Mouse (Mus musculus) cerebellum, adult 9-10 months (tissue): Measurements from ENCODE around the gene Bscl2.
"Not testable (repeated sequence)": the region's sequence is repeated elsewhere in the genome, so short reads cannot be mapped to it uniquely, and the experiment has no call there.

ENCODE experiments used
- DNase-seq: peaks from one replicate; pipeline ENCODE4 v3.0.0; 2022

Bscl2 gene

DNA sequence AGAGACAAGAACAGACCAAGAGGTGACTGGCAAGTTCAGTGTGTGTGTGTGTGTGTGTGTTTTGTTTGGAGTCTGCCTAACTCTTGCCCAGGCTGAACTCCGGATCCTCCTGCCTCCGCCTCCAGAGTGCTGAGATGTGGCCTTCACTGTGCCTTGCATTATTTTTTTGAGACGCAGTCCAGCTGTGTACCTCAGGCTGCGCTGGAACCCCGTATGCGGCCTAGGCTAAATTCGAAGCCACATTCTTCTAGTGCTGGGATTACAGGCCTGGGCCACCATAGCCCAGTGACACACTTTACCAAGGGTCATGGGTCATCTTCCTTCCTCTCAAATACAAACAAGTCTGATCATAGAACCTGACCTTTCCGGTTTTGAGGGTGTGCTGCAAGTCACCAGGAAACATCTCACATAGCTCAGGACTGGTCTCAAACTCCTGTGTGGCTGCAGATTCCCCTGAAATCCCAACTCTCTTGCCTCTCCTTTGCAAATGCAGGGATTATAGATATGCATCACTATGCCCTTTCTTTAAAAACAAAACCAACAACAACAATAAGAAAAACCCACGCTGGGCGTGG is 35.1 kb downstream of the Bscl2 start:
- DNase-seq: no peak

DNA sequence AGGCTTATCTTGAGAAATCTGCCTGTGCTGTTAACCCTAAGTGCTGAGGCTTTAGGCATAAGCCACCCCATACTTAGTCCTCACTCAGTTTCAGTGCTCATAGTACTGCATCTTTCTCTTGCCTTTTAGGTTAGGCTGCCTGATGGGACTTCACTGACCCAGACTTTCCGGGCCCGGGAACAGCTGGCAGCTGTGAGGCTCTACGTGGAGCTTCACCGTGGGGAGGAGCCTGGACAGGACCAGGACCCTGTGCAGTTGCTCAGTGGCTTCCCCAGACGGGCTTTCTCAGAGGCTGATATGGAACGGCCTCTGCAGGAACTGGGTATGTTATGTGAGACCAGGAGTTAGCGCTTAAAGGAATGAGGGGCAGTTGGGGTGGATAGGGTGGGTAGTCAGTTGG is 37.8 kb downstream of the Bscl2 start:
- no peak for DNase-seq

DNA sequence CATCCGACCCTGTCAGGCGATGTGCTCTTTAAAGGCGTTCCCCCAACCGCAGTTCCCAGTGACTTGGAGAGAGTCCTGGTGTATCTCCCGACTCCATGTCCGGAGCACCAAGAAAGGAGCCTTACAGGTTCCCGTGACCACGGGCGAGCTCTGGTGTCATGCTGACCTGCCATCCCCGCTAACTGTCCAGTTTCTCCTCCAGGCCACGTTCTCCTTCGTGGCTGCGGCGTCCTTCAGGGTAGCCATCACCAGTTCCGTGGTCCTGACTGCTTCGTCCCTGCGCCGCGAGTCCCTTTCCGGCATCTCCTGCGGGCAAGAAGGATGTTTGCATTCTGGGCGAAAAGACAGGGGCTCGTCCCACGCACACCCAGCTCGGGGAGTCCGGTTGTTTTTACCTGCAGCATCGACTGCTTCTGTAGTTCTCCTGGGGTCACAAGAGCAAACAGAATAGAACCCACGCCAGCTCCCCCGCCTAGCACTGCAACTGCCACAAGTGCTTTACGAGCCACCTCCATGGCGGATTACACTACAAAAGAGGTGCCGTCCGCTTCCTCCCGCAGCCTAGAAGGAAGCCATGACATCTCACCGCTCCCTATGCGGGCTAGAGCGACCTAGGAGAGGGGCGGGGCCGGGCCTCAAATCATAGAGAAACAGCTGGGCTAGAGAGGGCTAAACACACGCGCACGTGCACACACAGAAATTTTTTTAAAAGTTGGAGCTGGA is 43.2 kb downstream of the Bscl2 start, which contains the start of gene Uqcc3:
Uqcc3 (minus strand) TSS at position 613 of the 723 bp plus-strand sequence.
- DNase-seq: peak; percentile 92

DNA sequence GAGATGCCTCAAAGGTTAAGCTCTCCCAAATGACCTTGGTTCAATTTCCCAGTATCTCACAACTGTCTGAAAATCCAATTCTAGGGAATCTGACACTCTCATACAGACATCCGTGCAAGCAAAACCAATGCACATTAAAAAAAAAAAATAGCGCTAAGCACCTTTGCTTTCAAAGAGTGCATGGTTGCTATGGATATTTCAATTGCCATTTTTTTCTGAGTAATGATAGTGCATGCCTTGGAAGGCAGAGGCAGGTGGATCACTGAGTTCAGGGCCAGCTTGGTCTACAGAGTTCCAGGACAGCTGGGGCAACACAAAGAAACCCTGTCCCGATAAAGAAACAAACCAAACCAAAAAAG is 43.7 kb downstream of the Bscl2 start:
- no peak for DNase-seq

DNA sequence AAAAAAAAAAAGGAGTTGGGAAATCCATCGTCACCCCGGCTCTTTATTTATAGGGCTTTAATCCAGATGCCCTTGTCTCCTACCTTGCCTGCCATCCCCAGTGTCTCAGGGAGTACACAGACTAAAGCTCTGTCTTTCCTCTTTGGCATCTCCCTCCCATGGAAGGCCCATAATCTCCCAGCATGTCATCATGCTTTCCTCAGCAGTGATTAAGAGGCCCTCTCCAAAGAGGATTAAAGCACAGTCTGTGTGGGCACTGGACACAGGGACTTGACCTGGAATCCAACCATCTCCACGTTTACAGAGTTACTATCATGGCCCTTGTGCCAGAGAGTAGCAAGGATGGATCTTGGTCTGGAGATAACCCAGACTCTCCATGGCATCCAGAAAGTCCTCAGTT is 46.3 kb downstream of the Bscl2 start, which contains the start of the genes Lbhd1 and Gm49403:
Lbhd1 (plus strand) TSS at position 117 of the 400 bp plus-strand sequence.
Gm49403 (plus strand) TSS at position 315 of the 400 bp plus-strand sequence.
- DNase-seq: no peak

DNA sequence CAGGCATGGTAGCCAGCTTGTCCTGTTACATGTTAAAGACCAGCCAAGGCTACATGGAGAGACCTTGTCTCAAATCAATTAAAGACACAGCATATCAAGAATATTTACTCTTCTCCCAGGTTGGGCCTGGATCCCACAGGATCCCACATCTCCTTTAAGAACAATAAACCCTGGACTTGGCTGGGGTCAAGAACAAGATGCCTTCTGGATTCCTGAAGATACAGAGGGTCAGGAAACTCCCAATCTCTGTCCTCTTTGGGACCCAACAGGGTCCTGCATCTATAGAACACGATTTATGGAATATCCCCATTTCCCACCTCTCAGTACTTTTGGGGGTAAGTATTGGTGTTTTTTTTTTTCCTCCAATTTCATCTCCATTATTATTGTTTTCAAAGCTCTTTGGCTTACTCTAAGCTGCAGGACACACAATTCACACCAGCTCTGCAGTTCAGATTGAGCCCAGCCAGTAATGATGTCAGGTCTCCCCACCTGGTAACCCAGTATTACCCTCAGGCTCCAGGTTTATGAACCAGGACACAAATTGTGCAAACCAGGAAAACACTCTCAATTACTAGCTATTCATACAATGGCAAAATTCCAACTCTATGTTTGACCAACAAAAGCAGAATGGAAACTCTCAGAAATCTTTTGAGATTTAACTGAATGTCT is 49.8 kb downstream of the Bscl2 start:
- DNase-seq: no peak

DNA sequence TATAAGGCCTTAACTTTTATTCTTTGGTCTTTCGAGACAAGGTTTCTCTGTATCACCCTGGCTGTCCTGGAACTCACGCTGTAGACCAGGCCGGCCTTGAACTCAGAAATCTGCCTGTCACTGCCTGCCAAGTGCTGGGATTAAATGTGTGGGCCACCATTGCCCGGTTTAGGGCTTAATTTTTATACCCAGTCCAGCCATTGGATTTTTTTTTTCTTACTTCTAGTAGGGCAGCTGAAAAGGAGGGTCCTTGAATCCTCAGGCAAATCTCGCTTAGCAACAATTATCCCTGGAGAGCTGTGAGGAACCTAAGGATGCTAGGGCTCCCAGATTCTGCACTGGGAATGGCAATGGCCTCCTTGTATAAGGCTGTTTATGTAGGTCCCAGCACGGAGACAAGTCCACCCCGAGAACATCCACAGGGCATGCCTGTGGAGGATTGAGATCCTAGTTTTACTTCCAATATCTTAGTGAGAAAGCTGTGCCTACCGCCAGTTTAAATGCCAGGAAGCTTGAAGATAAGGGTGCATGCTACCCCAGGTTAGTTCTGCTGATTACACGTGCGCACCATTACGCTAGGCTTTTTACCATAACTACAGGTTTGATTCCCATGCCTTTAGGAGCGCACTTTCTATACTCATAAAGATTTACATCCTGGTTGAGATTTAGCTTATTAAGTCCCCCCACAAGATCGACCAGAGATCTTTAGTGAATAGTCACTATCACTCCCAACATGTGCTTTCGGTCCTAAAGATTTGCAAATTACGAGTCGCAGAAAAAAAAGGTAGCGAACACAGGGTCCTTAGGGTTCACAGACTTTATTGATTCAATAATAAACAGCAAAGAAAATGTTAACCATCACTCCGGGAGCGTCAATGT is 50.6 kb downstream of the Bscl2 start:
- DNase-seq: no peak

DNA sequence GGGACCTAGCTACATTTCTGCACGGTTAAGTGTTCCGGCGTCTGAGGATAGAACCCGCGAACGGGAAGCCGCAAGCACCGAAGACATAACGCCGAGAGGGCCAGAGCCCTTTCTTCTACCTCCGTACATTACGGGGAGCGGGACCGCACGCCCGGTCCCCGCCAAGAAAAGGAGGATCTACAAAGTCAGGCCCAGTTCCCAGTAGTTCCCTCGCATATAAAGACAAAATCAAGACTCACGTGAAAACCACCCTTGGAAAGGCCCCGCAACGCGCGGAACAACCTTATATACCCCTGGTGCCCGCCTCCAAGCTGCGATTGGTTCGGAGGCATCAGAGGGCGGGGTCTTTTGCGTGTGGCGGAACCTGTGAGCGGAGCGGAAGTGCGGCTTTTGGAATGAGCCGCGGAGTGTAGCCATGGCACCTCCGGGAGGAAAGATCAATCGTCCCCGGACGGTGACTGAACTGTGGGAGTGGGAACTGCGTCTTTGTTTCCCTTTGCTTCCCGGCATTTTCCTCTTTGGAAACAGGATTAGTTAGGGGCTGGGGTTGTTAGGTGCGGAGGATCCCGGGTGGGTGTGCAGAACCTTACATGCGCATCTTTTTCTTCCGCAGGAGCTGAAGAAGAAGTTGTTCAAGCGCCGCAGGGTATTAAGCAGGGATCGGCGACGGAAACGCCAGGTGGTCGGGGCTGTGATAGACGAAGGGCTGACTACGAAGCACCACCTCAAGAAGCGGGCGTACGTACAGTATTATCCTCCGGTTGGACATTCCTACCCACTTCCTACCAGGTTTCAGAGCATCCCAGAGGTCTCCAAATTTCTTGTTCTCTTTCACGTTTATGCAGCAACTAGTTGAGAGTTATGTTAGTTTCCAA is 51.5 kb downstream of the Bscl2 start, which contains the start of the genes 1810009A15Rik and Gm49416:
1810009A15Rik (plus strand) TSS at position 343 of the 875 bp plus-strand sequence.
Gm49416 (plus strand) TSS at position 416 of the 875 bp plus-strand sequence.
- DNase-seq: peak; percentile 93

DNA sequence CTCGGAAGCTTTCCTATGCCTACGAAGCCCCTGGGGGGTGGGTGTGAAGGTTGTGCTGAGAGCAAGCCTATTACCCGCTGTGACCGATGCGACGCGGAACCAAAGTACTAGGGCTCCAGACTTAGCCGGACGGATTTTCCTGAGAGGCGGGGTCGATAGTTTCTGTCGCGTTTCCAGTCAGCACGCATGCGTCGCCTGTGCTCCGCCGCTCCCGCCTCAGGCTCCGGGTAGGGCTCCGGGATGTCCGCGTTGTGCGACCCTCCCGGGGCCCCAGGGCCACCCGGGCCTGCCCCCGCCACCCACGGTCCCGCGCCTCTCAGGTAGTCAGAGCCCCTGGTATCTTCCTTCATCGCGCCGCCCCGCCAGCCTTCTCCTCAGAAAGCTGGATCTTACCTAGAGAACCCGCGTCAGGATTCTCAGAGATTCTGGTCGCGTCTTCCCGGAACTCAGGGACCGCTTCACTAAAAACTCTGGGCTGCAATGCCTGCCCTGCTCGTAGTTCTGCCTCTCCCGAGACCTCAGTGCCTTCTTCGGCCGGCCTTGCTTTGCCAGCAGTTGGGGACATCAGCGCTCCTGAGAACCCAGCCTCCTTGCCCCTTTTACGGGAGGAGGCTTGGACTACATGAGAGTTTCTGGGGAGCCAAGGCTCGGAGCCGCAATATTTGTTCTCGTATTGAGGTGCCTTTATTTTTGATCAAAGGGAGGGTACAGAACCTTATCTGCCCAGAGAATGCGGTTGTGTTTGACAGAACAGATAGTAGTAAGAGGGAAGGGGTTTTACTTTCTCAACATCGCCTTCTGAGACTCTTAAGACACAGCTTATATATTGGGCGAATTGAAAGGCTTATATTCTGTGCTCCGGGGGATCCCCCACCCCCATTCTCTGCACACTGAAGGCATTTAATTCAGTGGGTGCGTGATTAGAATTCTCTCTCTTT is 55.8 kb downstream of the Bscl2 start, which contains the start of gene Ints5:
Ints5 (plus strand) TSS at position 177 of the 938 bp plus-strand sequence.
- peak; percentile 84 for DNase-seq

DNA sequence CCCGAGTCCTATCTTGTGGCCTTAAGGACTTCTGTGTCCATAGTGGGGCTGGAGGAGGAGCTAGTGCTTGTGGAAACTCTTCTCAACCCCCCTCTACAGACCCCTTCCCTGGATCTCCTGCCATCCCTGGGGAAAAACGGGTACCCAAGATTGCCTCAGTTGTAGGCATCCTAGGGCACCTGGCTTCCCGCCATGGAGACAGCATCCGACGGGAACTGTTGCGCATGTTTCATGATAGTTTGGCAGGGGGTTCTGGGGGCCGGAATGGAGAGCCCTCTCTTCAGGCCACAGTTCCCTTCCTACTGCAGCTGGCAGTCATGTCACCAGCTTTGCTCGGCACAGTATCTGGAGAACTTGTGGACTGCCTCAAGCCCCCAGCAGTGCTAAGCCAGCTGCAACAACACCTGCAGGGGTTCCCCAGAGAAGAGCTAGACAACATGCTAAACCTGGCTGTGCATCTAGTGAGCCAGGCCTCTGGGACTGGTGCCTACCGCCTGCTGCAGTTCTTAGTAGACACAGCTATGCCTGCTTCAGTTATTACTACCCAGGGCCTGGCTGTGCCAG is 58.2 kb downstream of the Bscl2 start:
- DNase-seq: peak; percentile 49

DNA sequence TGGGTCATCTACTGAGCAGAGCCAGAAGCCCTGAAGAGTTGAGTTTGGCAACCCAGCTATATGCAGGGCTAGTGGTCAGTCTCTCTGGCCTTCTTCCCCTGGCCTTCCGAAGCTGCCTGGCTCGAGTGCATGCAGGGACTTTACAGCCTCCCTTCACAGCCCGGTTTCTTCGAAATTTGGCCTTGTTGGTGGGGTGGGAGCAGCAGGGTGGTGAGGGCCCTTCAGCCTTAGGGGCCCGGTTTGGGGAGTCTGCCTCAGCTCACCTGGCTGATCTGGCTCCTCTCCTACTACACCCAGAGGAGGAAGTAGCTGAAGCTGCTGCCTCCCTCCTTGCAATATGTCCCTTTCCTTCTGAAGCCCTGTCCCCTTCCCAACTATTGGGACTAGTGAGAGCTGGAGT is 59.0 kb downstream of the Bscl2 start:
- DNase-seq: not testable (repeated sequence)

DNA sequence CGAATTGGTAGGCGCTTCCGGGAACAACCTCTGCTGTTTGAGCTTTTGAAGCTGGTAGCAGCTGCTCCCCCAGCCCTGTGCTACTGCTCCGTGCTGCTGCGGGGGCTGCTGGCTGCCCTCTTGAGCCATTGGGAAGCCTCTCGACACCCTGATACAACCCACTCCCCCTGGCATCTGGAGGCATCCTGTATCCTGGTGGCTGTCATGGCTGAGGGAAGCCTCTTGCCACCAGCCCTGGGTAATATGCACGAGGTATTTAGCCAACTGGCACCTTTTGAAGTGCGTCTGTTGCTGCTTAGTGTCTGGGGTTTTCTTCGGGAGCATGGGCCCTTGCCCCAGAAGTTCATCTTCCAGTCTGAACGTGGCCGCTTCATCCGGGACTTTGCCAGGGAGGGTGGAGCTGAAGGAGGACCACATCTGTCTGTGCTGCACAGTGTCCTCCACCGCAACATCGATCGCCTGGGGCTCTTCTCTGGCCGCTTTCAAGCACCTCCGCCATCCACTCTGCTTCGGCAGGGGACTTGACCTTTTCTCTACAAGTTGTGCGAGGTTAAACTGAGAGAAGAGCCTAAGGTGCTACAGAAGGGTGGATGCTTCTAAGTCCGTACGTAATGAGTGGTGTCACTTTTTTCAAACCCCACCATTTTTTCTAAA is 60.1 kb downstream of the Bscl2 start:
- DNase-seq: not testable (repeated sequence)

DNA sequence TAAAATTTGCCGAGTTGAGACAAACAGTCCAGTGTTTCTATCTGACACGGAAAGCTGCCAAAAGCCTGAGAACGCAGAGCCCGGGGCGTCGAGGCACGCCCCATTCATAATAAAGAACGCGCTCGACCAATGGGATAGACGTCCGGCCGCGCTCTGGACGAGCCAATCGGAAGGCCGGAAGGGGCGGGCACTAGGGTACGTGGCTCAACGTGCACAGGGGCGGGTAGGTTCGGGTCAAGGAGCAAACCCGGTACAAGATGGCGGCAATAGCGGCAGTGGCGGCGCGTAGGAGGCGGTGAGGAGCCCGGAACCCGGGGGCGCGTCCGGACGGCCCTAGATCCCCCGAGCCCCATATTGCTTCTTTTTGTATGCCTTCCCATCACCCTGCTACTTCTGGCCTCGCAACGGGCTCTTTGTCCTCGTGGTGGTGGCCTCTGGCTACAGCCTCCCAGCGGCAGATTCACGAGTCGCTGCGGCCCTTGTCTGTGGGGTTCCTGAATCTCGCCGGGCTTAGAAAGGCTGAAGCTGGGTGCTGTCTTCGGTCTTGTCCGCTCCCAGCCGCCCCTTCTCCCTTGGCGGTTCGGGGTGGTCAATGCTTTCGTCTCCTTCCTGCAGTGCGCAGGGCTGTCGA is 60.7 kb downstream of the Bscl2 start, which contains the start of gene Ganab:
Ganab (plus strand) TSS at position 207 of the 631 bp plus-strand sequence.
- DNase-seq: peak; percentile 94
